Mouse (Mus musculus) T-helper 17 cell (primary cell): ENCODE results near the gene Arhgap29.

Experiments
- in situ Hi-C, 2 experiments: fragments of 300-600 bp; cut with MboI, MseI; formaldehyde crosslinking; loops; 1 replicate in 1 of 2; 2 replicates in 1 of 2; pipeline ENCODE4 v1.15.1; 2025; ENCODE audit warnings: high pct_unique_total_duplicates in 2 of 2

Arhgap29 gene

GRCm38 (mm10) chr3:121999934-122000333, 47.6 kb downstream of the Arhgap29 start:
- in situ Hi-C loops: no loop called here

GRCm38 (mm10) chr3:122001568-122001967, 49.2 kb downstream of the Arhgap29 start:
- in situ Hi-C loops: no loop called here

- in situ Hi-C loops: no loop called here
Measured at GRCm38 (mm10) chr3:122009818-122010217, 57.5 kb downstream of the Arhgap29 start.

- in situ Hi-C loops: no loop called here
Measured at GRCm38 (mm10) chr3:122010292-122010691, 58.0 kb downstream of the Arhgap29 start.

- in situ Hi-C loops: no loop called here
Measured at GRCm38 (mm10) chr3:122012464-122012863, 60.1 kb downstream of the Arhgap29 start.

GRCm38 (mm10) chr3:122018421-122018820, 66.1 kb downstream of the Arhgap29 start:
- in situ Hi-C loops: no loop called here

GRCm38 (mm10) chr3:122019159-122019558, 66.8 kb downstream of the Arhgap29 start:
- in situ Hi-C loops: no loop called here

- in situ Hi-C loops: no loop called here
Measured at GRCm38 (mm10) chr3:122021029-122021652, 68.8 kb downstream of the Arhgap29 start.

GRCm38 (mm10) chr3:122022355-122022754, 70.0 kb downstream of the Arhgap29 start:
- in situ Hi-C loops: no loop called here

- in situ Hi-C loops: no loop called here
Measured at GRCm38 (mm10) chr3:122026676-122027075, 74.3 kb downstream of the Arhgap29 start.

- in situ Hi-C loops: no loop called here
Measured at GRCm38 (mm10) chr3:122027776-122028175, 75.4 kb downstream of the Arhgap29 start.

GRCm38 (mm10) chr3:122033248-122033837, 81.0 kb downstream of the Arhgap29 start:
- in situ Hi-C loops: loop anchor here in 1 of 2 experiments (5.0 kb wide), 1 partner anchor 561 kb away; no protein-coding TSS in a partner anchor

- in situ Hi-C loops: loop anchor here in 1 of 2 experiments (5.0 kb wide), 1 partner anchor 562 kb away; no protein-coding TSS in a partner anchor
Measured at GRCm38 (mm10) chr3:122034240-122034639, 81.9 kb downstream of the Arhgap29 start.

GRCm38 (mm10) chr3:122035092-122035491, 82.8 kb downstream of the Arhgap29 start:
- in situ Hi-C loops: no loop called here

GRCm38 (mm10) chr3:122040522-122040921, 88.2 kb downstream of the Arhgap29 start:
- in situ Hi-C loops: no loop called here

GRCm38 (mm10) chr3:122043102-122043501, 90.8 kb downstream of the Arhgap29 start:
- in situ Hi-C loops: no loop called here

GRCm38 (mm10) chr3:122043799-122044547, 91.6 kb downstream of the Arhgap29 start, which contains the start of gene Abca4:
Abca4 (plus strand) TSS chr3:122044443.
- in situ Hi-C loops: no loop called here

- in situ Hi-C loops: no loop called here
Measured at GRCm38 (mm10) chr3:122046187-122046620, 93.9 kb downstream of the Arhgap29 start.

- in situ Hi-C loops: no loop called here
Measured at GRCm38 (mm10) chr3:122047402-122047801, 95.1 kb downstream of the Arhgap29 start.

GRCm38 (mm10) chr3:122047921-122048861, 95.8 kb downstream of the Arhgap29 start:
- in situ Hi-C loops: no loop called here

- in situ Hi-C loops: no loop called here
Measured at GRCm38 (mm10) chr3:122049158-122049557, 96.8 kb downstream of the Arhgap29 start.
